ENCODE assay signal across 8 mouse cellular contexts in the genomic region with DNA sequence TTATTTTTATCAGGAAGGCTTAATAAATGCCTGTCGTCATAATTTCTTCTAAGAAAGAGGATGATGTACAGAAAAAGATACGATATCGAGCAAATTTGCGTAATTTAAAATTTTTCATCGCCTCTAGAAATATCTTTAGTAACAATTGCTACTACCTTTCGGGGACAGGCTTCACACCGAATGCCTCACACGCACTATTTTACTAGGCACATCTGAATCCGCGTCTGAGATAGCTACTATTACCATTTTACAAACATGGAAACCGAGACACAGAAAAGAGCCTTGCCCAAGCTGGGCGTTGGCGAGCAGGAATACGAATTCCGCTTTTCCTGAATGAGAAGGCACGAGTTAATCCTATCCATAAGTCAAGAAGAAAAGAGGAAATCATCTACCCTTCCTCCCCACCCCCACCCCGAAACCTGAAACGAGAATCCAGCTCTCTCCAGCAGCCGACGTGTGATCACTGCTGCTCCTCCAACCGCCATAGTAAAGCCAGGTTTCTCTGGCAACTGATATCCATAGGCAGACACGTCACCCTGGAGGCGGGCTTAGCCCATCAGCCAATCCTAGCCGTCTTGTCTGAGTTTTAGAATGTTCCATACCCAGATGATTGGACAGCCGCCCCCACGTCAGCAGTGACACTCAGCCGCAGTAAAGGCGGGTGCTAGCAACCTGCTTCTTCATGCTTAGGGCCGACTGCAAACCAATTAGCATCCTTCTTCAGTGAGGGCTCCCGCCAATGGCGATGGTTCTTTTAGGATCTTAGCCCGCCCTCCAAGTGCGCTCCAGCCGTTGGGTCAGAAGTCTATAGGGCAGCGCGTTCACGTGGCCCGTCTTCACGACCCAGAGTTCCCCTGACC. TPM values are rescaled to one million over a fixed set of nuclear protein-coding genes. Genes with fewer than 3 reads are reported as not detected.
DNase-seq lines count a peak whose midpoint lies in the region; ATAC-seq lines count a peak whose summit lies in the region.

No protein-coding gene starts in this region.

- no peaks in the 10 kb centered on the region for H3K27me3 ChIP-seq in hindbrain, embryonic 14.5 days (ENCODE audit: control insufficient read depth, insufficient read depth, low read length)

- H3K4me3 ChIP-seq in hindbrain, embryonic 14.5 days (replicated peaks; ENCODE audit: low read length): peak overlapping the region; percentile 54

- no peaks in the 10 kb centered on the region for H3K9me3 ChIP-seq in hindbrain, embryonic 14.5 days (ENCODE audit: control insufficient read depth, low read length)

- ATAC-seq in hindbrain, embryonic 14.5 days (ENCODE audit: low FRiP score): peak; percentile 98

- peak; percentile 96 for DNase-seq in T-cell, adult 2 months (ENCODE audit: low spot score)
- DNase-seq in cerebellum, postnatal 10 days: peak; percentile 92 to 95
- DNase-seq in frontal cortex, postnatal 25 days (ENCODE audit: low spot score in 2 of 2): peak; percentile 67 to 83
- peak; percentile 90 for DNase-seq in hindbrain, embryonic 14.5 days (ENCODE audit: low spot score)
- DNase-seq in layer of hippocampus, postnatal 36 days: peak; percentile 90 to 94
- DNase-seq in lung, postnatal 36 days: peak; percentile 97
- DNase-seq in right cerebral cortex, adult 18-20 months: peak; percentile 96
- DNase-seq in urinary bladder, postnatal 25 days (ENCODE audit: low spot score): peak; percentile 70

- peak overlapping the region; percentile 64 for H3K4me2 ChIP-seq in hindbrain, embryonic 14.5 days (replicated peaks)

- H3K27ac ChIP-seq in hindbrain, embryonic 14.5 days: peak overlapping the region; percentile 91

- peaks cover 13% of the 10 kb centered on the region for H3K36me3 ChIP-seq in hindbrain, embryonic 14.5 days (replicated peaks; ENCODE audit: control insufficient read depth, insufficient read depth)

- H3K9ac ChIP-seq in hindbrain, embryonic 14.5 days: peak overlapping the region; percentile 75

- peaks cover 9% of the 10 kb centered on the region; the same call in 1 of the 2 replicates for H3K4me1 ChIP-seq in hindbrain, embryonic 14.5 days (replicated peaks; ENCODE audit: control insufficient read depth, insufficient read depth, low read length)

- WGBS in hindbrain, embryonic 14.5 days: 20% methylated on average over 39 of the region's 39 CpGs

RNA-seq across cellular contexts. Expression of a gene that starts 2.5 kb away (rescaled TPM):
- polyA plus RNA-seq in hindbrain, embryonic 14.5 days (2014; fragmentation: Nextera tagmentation; extraction: Ambion mirVana): 545 and 593 TPM in 2 replicates
- 100 to 1,000 TPM; 404 to 419 TPM for total RNA-seq in layer of hippocampus, postnatal 36 days (2021)

RNA-seq across cellular contexts. Expression of a gene that starts 33.2 kb away (rescaled TPM):
- 24.6 and 24.9 TPM in 2 replicates for polyA plus RNA-seq in hindbrain, embryonic 14.5 days (2014; fragmentation: Nextera tagmentation; extraction: Ambion mirVana)
- total RNA-seq in layer of hippocampus, postnatal 36 days (2021): 10 to 100 TPM; 14.4 to 15.5 TPM

RNA-seq across cellular contexts. Expression of a gene that starts 38.9 kb away (rescaled TPM):
- polyA plus RNA-seq in hindbrain, embryonic 14.5 days (2014; fragmentation: Nextera tagmentation; extraction: Ambion mirVana): 0.11 TPM in 1 of 2 replicates, not detected in the other
- total RNA-seq in layer of hippocampus, postnatal 36 days (2021): under 1 TPM in 1 of 2 experiments, not detected in 1; 0.25 TPM

Comparison
In these comparisons a context has a peak if more than half of its experiments do, and no peak if none do; other contexts are left out.
1. Peak in every context shown above with its lines: DNase-seq, ATAC-seq, H3K4me3 ChIP-seq and H3K27ac ChIP-seq.